Mouse (Mus musculus): Measurements from ENCODE around the gene Prom2.
A peak's percentile ranks its signal among the peaks of the same experiment; 100 is the strongest.

Gene Prom2

GRCm38 (mm10) chr2:127522006-127522441 is 19.2 kb downstream of the Prom2 start, which contains the start of gene Kcnip3:
Kcnip3 (minus strand) TSS chr2:127522094.
- DNase-seq: peak; percentile 86

GRCm38 (mm10) chr2:127521172-127522005 is 19.9 kb downstream of the Prom2 start:
- DNase-seq: peak; percentile 82

- DNase-seq: no peak
Observed at GRCm38 (mm10) chr2:127520123-127520522, 21.1 kb downstream of the Prom2 start.

- no peak for DNase-seq
Observed at GRCm38 (mm10) chr2:127519308-127519707, 22.0 kb downstream of the Prom2 start.

GRCm38 (mm10) chr2:127518831-127519230 is 22.4 kb downstream of the Prom2 start:
- no peak for DNase-seq

GRCm38 (mm10) chr2:127518273-127518672 is 23.0 kb downstream of the Prom2 start:
- DNase-seq: peak; percentile 83

GRCm38 (mm10) chr2:127517081-127517480 is 24.2 kb downstream of the Prom2 start:
- peak; percentile 85 for DNase-seq

- DNase-seq: no peak
Observed at GRCm38 (mm10) chr2:127514380-127515124, 26.7 kb downstream of the Prom2 start.

GRCm38 (mm10) chr2:127513244-127513643 is 28.0 kb downstream of the Prom2 start:
- no peak for DNase-seq

- no peak for DNase-seq
Observed at GRCm38 (mm10) chr2:127511426-127511825, 29.8 kb downstream of the Prom2 start.

- peak; percentile 54 for DNase-seq
Observed at GRCm38 (mm10) chr2:127507967-127508660, 33.2 kb downstream of the Prom2 start.

- peak; percentile 77 for DNase-seq
Observed at GRCm38 (mm10) chr2:127507077-127507774, 34.0 kb downstream of the Prom2 start.

GRCm38 (mm10) chr2:127506131-127506632 is 35.1 kb downstream of the Prom2 start:
- DNase-seq: no peak

- DNase-seq: no peak
Observed at GRCm38 (mm10) chr2:127505196-127505595, 36.1 kb downstream of the Prom2 start.

GRCm38 (mm10) chr2:127503751-127504549 is 37.3 kb downstream of the Prom2 start:
- no peak for DNase-seq

GRCm38 (mm10) chr2:127501061-127501460 is 40.2 kb downstream of the Prom2 start:
- DNase-seq: peak; percentile 66

GRCm38 (mm10) chr2:127498750-127499149 is 42.5 kb downstream of the Prom2 start:
- DNase-seq: peak; percentile 59

GRCm38 (mm10) chr2:127496321-127496720 is 44.9 kb downstream of the Prom2 start:
- no peak for DNase-seq

GRCm38 (mm10) chr2:127484476-127485170 is 56.6 kb downstream of the Prom2 start:
- peak; percentile 35 for DNase-seq

GRCm38 (mm10) chr2:127483001-127483400 is 58.3 kb downstream of the Prom2 start:
- DNase-seq: no peak

GRCm38 (mm10) chr2:127482533-127482911 is 58.7 kb downstream of the Prom2 start:
- peak; percentile 51 for DNase-seq
